Mouse (Mus musculus): Measurements from ENCODE around the gene Nip7.
"Not testable (repeated sequence)": the region's sequence is repeated elsewhere in the genome, so short reads cannot be mapped to it uniquely, and the experiment has no call there.

The Nip7 gene

DNA sequence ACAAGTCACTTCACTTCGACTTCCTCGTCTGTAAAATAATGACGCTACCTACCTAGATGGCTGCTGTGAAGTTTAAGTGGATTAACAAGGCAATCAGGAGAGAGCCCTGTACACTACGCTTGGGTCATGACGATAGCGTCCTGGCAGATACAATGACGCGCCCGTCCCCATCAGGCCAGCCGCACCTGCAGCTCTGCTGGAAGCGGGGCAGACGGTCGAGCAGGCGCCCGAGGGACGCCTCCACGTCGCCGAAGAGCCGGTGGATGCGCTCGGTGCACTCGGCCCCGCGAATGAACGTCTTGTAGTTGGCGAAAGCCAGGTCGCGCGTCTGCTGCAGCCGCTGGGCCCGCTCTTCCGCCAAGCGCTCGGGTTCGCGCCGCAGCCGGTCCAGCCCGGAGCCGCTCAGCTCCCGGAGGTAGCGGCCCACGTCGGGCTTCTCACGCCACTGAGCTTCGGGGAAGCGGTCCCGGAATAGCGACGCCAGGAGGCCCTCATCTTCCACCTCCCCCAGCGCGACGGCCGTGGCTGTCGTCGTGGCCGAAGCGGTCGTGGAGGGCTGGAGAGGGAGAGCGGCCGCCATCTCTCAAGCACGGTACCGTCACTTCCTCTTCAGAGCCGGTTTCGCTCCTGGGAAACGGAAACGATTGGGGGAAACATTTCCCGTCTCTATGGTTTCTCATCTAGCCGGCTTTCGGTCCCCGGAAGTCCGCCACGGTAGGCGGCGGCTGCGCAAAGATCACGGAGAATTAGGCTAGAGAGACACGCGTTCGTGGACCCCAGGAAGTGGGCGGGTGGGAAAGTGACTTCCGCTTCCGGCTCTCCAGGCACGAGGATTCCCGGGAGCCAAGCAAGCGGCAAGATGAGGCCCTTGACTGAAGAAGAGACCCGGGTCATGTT is at the start of gene Nip7, which contains the start of gene Cog8:
Gene Nip7 (plus strand): TSS at position 802 of the 897 bp plus-strand sequence.
Gene Cog8 (minus strand): TSS at position 614 of the 897 bp plus-strand sequence.
- DNase-seq: peak; percentile 96

GRCm38 (mm10) chr8:107007795-107008194 is 48.9 kb upstream of the Nip7 start:
- no peak for DNase-seq

DNA sequence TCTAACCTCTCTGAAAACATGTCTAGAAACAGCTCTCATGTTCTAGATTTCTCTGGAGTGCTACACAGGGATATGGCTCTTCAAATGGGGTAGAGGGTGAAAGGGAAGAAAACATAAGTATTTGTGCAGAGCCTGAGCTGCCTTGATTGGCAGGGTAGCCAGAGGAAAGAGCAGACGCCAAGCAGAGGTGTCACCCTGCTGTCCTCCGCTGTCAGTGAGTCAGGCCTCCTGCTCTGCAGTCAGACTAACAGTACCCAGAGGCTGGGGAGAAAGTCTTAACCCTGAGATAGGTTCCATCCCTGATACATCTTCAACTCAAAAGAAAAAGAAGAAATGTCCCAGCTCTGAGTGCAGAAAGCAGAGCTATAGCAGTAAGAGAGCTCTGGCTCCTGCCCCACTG is 44.0 kb upstream of the Nip7 start:
- DNase-seq: no peak

GRCm38 (mm10) chr8:107014915-107015314 is 41.8 kb upstream of the Nip7 start:
- no peak for DNase-seq

- DNase-seq: no peak
Observed at GRCm38 (mm10) chr8:107023479-107023878, 33.2 kb upstream of the Nip7 start.

DNA sequence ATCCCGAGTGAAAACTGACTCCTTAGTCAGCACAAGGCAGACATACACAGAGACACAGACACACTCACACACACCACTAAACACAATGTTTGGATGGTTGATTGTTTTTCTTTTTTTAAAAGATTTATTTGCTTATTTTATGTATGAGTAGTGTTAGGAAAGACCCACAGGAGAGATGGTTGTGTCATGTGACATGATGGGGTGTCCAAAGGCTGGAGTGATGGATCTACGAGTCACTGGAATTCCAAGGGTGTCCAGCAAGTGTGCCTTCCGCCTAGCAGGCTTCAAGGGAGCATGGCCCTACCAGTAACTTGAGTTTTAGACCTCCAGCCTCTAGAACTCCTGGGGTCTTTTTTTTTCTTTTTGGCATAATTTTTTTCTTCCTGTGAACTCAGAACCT is 27.4 kb upstream of the Nip7 start:
- DNase-seq: no peak

GRCm38 (mm10) chr8:107030058-107030457 is 26.6 kb upstream of the Nip7 start:
- DNase-seq: no peak

DNA sequence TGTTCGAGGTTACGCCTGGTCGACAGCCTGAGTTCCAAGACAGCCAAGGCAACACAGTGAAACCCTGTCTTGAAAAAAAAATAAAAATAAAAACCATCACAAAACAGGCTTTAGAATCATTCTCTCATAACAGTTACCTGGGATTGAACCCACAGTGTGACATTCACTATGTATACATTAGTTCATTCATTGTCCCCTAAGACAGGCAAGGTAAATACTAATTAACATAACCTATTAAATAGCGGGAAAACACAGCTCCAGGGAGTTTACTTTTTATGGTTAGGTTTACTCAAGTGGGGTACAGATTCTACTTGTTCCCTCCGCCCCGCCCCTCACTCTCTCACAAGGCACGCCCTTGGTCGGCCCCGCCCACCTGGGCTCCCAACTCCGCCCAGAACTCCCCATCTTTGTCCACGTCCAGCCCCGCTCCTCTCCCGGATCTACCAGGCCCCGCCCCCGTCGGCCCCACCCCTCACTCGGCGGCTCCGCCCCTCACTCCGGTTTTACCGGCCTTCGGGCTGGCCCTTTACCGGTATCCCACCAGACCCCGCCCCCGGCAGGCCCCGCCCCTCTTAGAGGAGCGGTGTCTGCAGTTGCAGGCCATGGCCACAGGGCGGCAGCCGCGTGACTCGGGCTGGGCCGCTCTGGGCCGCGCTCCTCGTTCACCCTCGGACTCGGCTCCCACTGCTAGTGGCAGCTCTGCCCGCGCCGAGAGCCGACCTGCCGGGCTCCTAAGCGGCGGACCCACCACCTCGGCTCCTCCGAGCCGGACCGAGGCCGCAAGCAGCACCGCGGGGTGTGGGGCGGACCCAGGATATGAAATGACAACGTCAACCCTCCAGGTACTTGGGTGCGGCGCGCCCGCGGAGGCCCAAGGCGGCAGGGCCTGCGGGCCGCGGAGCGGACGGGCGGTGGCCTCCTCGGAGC is 25.8 kb upstream of the Nip7 start, which contains the start of gene Vps4a:
Gene Vps4a (plus strand): TSS at position 573 of the 927 bp plus-strand sequence.
- peak; percentile 94 to 96 for DNase-seq

- DNase-seq: no peak
Observed at GRCm38 (mm10) chr8:107031577-107032090, 25.0 kb upstream of the Nip7 start.

DNA sequence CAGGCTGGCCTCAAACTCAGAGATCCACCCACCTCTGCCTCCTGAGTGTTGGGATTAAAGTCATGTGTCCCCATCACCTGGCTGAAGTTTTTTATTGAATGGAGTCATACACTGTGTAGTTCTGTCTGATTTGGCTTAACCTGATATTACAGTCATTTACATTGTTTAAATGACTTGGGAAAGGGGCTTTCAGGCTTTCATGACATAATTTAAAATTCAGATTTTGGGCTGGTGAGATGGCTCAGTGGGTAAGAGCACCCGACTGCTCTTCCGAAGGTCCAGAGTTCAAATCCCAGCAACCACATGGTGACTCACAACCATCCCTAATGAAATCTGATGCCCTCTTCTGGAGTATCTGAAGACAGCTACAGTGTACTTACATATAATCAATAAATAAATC is 23.1 kb upstream of the Nip7 start:
- DNase-seq: not testable (repeated sequence)

DNA sequence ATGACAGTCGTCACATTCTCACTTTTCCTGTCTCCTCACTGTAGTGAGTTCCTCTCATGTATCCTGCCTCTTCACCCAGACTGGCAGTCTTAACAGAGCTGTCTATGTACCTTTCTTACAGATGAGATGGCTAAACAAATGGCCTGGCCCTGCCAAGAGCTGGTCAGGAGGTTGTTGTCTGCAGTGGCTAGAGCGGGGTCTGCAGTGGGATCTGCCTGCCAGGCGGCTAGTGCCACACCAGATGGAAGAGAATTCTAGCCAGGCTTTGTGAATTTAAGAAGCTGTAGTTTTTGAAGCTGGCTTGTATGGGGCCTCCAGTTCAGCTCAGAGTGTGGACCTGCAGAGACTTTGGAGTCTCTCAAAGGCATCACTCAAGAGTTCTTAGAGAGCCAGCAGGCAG is 21.0 kb upstream of the Nip7 start:
- DNase-seq: no peak

- no peak for DNase-seq
Observed at GRCm38 (mm10) chr8:107036626-107037025, 20.1 kb upstream of the Nip7 start.

DNA sequence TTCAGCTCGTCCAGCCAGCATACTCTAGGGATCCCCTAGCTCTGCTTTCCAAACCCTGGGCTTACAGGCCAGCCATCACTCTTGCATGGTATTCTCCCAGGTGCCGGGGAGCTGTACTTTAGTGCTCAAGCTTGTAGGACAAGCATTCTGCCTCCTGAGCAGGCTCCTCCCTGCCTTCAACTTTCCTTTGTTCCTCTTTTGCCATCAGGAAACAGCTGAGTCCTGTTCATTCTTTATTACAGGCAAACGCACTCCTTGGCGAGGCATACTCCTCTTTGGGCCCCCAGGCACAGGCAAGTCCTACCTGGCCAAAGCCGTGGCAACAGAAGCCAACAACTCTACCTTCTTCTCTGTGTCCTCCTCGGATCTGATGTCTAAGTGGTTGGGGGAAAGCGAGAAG is 16.0 kb upstream of the Nip7 start:
- no peak for DNase-seq

DNA sequence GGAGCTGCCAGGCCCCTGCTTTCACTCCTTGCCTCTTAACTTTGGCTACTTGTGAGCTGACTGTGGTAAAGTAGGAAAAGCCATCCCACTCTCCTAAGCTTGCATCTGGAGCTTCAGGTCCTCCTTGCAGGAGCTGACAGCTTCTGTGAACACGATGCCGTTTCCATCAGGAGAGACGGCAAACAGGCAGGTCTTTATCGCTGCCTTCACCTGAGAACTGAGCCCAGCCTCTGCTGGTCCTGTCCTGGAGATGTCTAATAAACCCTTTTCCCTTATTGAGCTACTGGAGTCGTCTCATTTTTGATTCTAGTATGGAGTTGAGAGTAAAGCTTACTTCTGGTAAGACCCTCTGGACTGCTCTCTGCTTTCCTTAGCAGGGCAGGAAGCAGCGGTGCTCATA is 11.2 kb upstream of the Nip7 start:
- DNase-seq: no peak

GRCm38 (mm10) chr8:107046976-107047375 is 9.7 kb upstream of the Nip7 start:
- DNase-seq: no peak

DNA sequence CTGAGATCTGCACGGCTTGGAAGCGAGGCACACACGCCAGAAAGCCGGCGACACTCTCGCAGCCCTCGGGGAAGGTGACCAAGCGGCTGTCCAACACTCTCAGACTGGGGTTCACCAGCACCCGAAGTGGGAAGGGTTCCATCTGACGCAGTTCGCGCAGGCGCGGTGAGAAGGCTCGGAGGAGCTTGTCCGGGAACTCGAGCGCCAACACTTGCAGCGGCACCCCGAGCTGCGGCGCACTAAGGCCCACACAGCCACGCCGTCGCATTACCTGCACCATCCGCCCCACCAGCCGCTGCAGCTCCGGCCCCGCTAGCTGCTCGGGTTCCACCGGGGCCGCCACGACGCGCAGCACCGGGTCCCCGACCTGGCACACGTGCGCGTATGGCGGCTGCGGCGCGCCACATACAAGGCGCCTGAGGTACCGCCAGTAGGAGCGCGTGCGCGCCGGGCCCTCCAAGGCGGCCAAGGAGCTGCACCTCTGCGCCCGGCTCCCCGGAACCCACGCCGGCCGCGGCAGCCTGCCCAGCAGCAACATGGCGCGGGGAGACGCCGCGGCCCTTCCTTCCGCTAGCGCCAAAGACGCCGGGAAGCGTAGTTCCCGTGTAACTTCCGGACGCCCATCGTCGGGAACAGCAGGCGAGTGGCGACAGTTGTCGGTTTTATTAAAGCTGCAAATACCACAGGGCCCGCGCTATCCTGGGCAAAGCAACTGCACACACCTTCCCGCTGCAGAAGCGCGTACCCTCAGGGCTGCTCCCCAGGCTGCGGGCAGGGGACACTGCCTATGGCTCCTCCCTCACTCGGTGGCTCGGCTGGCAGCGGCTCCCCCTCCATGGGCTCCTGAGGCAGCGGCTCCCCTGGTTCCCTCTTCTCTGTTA is 8.4 kb upstream of the Nip7 start, which contains the start of gene Pdf:
Gene Pdf (minus strand): TSS at position 554 of the 881 bp plus-strand sequence.
- DNase-seq: peak; percentile 80 to 82

DNA sequence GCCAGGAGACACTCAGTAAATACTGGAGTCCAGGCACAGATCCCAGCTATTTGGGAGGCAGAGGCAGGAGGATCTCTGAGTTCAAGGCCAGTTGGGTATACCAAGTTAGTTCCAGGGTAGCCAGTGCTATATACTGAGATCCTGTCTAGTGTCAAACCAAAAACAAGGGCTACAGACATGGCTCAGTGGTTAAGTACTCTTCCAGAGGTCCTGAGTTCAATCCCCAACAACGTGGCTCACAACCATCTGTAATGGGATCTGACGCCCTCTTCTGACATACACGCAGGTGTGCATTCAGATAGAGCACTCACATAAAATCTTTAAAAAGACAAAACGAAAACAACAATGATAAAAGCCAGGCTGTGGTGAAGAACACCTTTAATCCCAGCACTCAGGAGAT is 7.2 kb upstream of the Nip7 start:
- DNase-seq: no peak

DNA sequence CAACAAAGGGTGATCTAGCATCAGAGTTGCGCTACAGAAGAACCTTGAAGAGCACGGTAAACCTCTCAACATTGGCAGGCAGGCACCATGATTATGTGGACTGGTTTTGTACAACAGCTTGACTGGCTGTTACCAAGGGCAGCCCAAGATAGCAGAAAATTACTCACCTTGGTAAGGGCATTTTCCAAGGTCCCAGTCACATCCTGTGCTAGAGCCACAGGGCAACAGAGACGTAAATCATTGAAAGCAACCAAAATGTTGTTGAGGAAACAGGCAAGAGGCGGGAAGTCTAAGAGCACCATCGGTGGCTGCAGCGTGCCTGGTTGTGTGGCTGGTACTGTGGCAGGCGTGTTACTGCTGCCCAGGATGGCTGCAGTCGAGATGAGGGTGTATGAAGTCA is 4.6 kb upstream of the Nip7 start:
- no peak for DNase-seq

DNA sequence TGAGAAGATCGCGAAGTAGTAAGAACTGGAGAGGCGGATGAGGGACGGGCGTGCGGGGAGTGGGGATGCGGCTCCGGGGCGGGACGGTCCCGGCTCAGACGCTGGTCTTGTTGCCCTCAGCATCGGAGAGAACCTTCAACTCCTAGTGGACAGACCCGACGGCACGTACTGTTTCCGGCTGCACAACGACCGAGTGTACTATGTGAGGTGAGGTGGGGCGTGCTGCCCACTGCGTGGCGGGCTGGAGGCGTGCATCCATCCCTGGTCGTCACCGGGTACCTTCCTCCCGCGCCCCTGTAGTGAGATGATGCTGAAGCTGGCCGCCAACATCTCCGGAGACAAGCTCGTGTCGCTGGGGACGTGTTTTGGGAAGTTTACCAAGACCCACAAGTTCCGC is 294 bp downstream of the Nip7 start:
- DNase-seq: no peak

GRCm38 (mm10) chr8:107062613-107063012 is 5.9 kb downstream of the Nip7 start:
- DNase-seq: no peak

- DNase-seq: no peak
Observed at GRCm38 (mm10) chr8:107065511-107066496, 9.1 kb downstream of the Nip7 start, which contains the start of gene Tmed6. Tmed6 (minus strand) TSS chr8:107065644.

Measured in cerebellum, postnatal 36 days (tissue).